Mouse (Mus musculus) E14TG2a.4 (cell line): Measurements from ENCODE around the gene Pmm2.

Source experiments
- CTCF ChIP-seq: conservative IDR thresholded peaks from 2 replicates; pipeline ENCODE4 v1.5.1; 2014; ENCODE audit warnings: low read length
- POU5F1 ChIP-seq: IDR thresholded peaks from 2 replicates; pipeline ENCODE4 v1.6.1; 2014; ENCODE audit warnings: low read length, borderline replicate concordance

GRCm38 (mm10) chr16:8639466-8640191 lies 2.2 kb downstream of the Pmm2 start:
- TF ChIP-seq CTCF: no peak
- TF ChIP-seq POU5F1: no peak
